Mouse (Mus musculus) lung, postnatal 25 days (tissue): Measurements from ENCODE around the gene Gm10670.
"Not testable (repeated sequence)": the region's sequence is repeated elsewhere in the genome, so short reads cannot be mapped to it uniquely, and the experiment has no call there.

Experiments
- DNase-seq: peaks from one replicate; pipeline ENCODE4 v3.0.0; 2022; ENCODE audit warnings: low spot score

Gene Gm10670

GRCm38 (mm10) chr7:20474825-20475224, at the start of gene Gm10670:
TSS of gene Gm10670 (minus strand) at chr7:20474925.
- not testable (repeated sequence) for DNase-seq

GRCm38 (mm10) chr7:20510434-20510833, 35.7 kb upstream of the Gm10670 start, which contains the start of gene Vmn1r103:
TSS of gene Vmn1r103 (minus strand) at chr7:20510534.
- not testable (repeated sequence) for DNase-seq

- DNase-seq = not testable (repeated sequence)
These were observed 32.2 kb downstream of the Gm10670 start, which contains the start of gene Vmn1r101 for GRCm38 (mm10) chr7:20442493-20442892. TSS of gene Vmn1r101 (minus strand) at chr7:20442593.
